In genomic region chr4:133369553-133370297, GRCm38 (mm10) we compare ENCODE assay signal across 8 mouse cellular contexts. TPM values are rescaled to one million over a fixed set of nuclear protein-coding genes. Genes with fewer than 3 reads are reported as not detected.
DNase-seq lines count a peak whose midpoint lies in the region; ATAC-seq and TF ChIP-seq lines count a peak whose summit lies in the region.

Gene Slc9a1 (plus strand): TSS chr4:133369706.

- H3K27me3 ChIP-seq in CH12.LX (replicated peaks), result no peaks in the 10 kb centered on the region
- no peaks in the 10 kb centered on the region for H3K27me3 ChIP-seq in forebrain, embryonic 12.5 days
- H3K27me3 ChIP-seq in heart, postnatal 0 days (ENCODE audit: control insufficient read depth, insufficient read depth, low read length), result no peaks in the 10 kb centered on the region
- H3K27me3 ChIP-seq in liver, embryonic 16.5 days (ENCODE audit: control insufficient read depth, insufficient read depth, low read depth, low read length), result no peaks in the 10 kb centered on the region
- H3K27me3 ChIP-seq in neural tube, embryonic 13.5 days, result no peaks in the 10 kb centered on the region
- H3K27me3 ChIP-seq in testis, adult 2 months (ENCODE audit: control insufficient read depth, insufficient read depth, low read length), result no peaks in the 10 kb centered on the region

- peak; percentile 77 to 91 for TF ChIP-seq CTCF in CH12.LX (conservative IDR thresholded peaks at IDR 0.05 in 1 of 2, IDR thresholded peaks at IDR 0.05 in 1 of 2; ENCODE audit: low read depth in 2 of 2, low read length in 2 of 2)
- peak; percentile 88 for TF ChIP-seq CTCF in heart, postnatal 0 days (IDR thresholded peaks at IDR 0.05; ENCODE audit: low read depth)
- TF ChIP-seq CTCF in testis, adult 2 months (IDR thresholded peaks at IDR 0.05; ENCODE audit: control insufficient read depth, insufficient read depth, insufficient replicate concordance, low read depth, low read length), result peak; percentile 93

- no peak for TF ChIP-seq EP300 in CH12.LX (IDR thresholded peaks at IDR 0.05; ENCODE audit: low read length)
- no peak for TF ChIP-seq EP300 in heart, postnatal 0 days (IDR thresholded peaks at IDR 0.05; ENCODE audit: low read depth)

- in situ Hi-C loops in CH12.LX (cut with MboI; ENCODE audit: low pct_ligation_motif_present, low pct_unique_long_range_greater_than_20kb, low sequenced_read_pairs), result no loop called here

- peak; percentile 100 for TF ChIP-seq POLR2A in CH12.LX (IDR thresholded peaks at IDR 0.05; ENCODE audit: low read depth, low read length)
- TF ChIP-seq POLR2A in testis, adult 2 months (IDR thresholded peaks at IDR 0.05; ENCODE audit: control insufficient read depth, low read depth, low read length), result peak; percentile 100

- peaks cover 12 to 38% of the 10 kb centered on the region in 2 experiments; a peak in 3 of 4 replicates for H3K4me1 ChIP-seq in CH12.LX (ENCODE audit: control insufficient read depth in 1 of 2, insufficient read depth in 2 of 2)
- peaks cover 39% of the 10 kb centered on the region for H3K4me1 ChIP-seq in forebrain, embryonic 12.5 days
- peaks cover 34% of the 10 kb centered on the region for H3K4me1 ChIP-seq in heart, postnatal 0 days (ENCODE audit: control insufficient read depth, insufficient read depth)
- H3K4me1 ChIP-seq in liver, embryonic 16.5 days (ENCODE audit: control insufficient read depth, low read depth, low read length), result peaks cover 45% of the 10 kb centered on the region
- peaks cover 46% of the 10 kb centered on the region for H3K4me1 ChIP-seq in neural tube, embryonic 13.5 days (replicated peaks)
- H3K4me1 ChIP-seq in testis, adult 2 months (ENCODE audit: control insufficient read depth, insufficient read depth, low read length), result peaks cover 6% of the 10 kb centered on the region

- dilution Hi-C loops in CH12.LX (cut with MboI; ENCODE audit: extremely low pct_ligation_motif_present, extremely low pct_unique_long_range_greater_than_20kb, low sequenced_read_pairs), result no loop called here

- DNase-seq in CH12.LX (ENCODE audit: extremely low read depth), result peak; percentile 95
- DNase-seq in c-Kit-positive CD71-positive TER-119-negative erythroid progenitor cells, embryonic 14.5 days (ENCODE audit: low read depth), result peak; percentile 84
- DNase-seq in heart, postnatal 0 days (ENCODE audit: low spot score), result peak; percentile 87
- peak; percentile 96 to 97 for DNase-seq in kidney, postnatal 4 days

- peaks cover under 1 to 17% of the 10 kb centered on the region in 2 experiments for H3K36me3 ChIP-seq in CH12.LX (replicated peaks in 1 of 2; ENCODE audit: control insufficient read depth in 1 of 2, insufficient read depth in 1 of 2, low read length in 1 of 2)
- peaks cover 2% of the 10 kb centered on the region; the same call in 1 of the 2 replicates for H3K36me3 ChIP-seq in forebrain, embryonic 12.5 days (replicated peaks)
- H3K36me3 ChIP-seq in heart, postnatal 0 days (replicated peaks; ENCODE audit: control insufficient read depth, insufficient read depth, low read length), result no peaks in the 10 kb centered on the region; the same call in 1 of the 2 replicates
- no peaks in the 10 kb centered on the region for H3K36me3 ChIP-seq in liver, embryonic 16.5 days (ENCODE audit: control insufficient read depth, insufficient read depth)
- no peaks in the 10 kb centered on the region for H3K36me3 ChIP-seq in neural tube, embryonic 13.5 days
- H3K36me3 ChIP-seq in testis, adult 2 months (ENCODE audit: control insufficient read depth, insufficient read depth, low read length), result no peaks in the 10 kb centered on the region

- no peak; the same call in 1 of the 2 replicates for TF ChIP-seq RAD21 in CH12.LX (IDR thresholded peaks at IDR 0.05; ENCODE audit: low read depth, low read length)

- under 1% methylated on average over 40 of the region's 40 CpGs for WGBS in forebrain, embryonic 12.5 days
- WGBS in heart, postnatal 0 days, result under 1% methylated on average over 40 of the region's 40 CpGs
- under 1% methylated on average over 36 of the region's 40 CpGs for WGBS in liver, embryonic 16.5 days (ENCODE audit: insufficient replicate concordance)
- WGBS in neural tube, embryonic 13.5 days, result under 1% methylated on average over 35 of the region's 40 CpGs

- H3K27ac ChIP-seq in CH12.LX (ENCODE audit: insufficient read depth, low read depth), result no peak within 1 kb of the TSS
- peak within 1 kb of the TSS; percentile 78 for H3K27ac ChIP-seq in forebrain, embryonic 12.5 days
- H3K27ac ChIP-seq in heart, postnatal 0 days (ENCODE audit: low read depth), result peak within 1 kb of the TSS; percentile 88
- peak within 1 kb of the TSS; percentile 71 for H3K27ac ChIP-seq in liver, embryonic 16.5 days (ENCODE audit: low read length)
- H3K27ac ChIP-seq in neural tube, embryonic 13.5 days (replicated peaks), result peak within 1 kb of the TSS; percentile 88
- H3K27ac ChIP-seq in testis, adult 2 months (ENCODE audit: control insufficient read depth, insufficient read depth, low read depth, low read length), result peak within 1 kb of the TSS; percentile 65

- H3K79me2 ChIP-seq in CH12.LX (replicated peaks; ENCODE audit: control insufficient read depth, extremely low read depth, insufficient read depth, poor library complexity, severe bottlenecking), result peaks cover 35% of the 10 kb centered on the region

- H3K4me3 ChIP-seq in CH12.LX (replicated peaks in 1 of 3; ENCODE audit: low read depth in 2 of 3, low read length in 2 of 3, poor library complexity in 1 of 3), result peak within 1 kb of the TSS; percentile 71 to 85 (median 82)
- H3K4me3 ChIP-seq in forebrain, embryonic 12.5 days (replicated peaks), result peak within 1 kb of the TSS; percentile 84
- H3K4me3 ChIP-seq in heart, postnatal 0 days (ENCODE audit: low read depth, low read length), result peak within 1 kb of the TSS; percentile 95
- H3K4me3 ChIP-seq in liver, embryonic 16.5 days (ENCODE audit: low read depth, low read length), result peak within 1 kb of the TSS; percentile 95
- peak within 1 kb of the TSS; percentile 84 for H3K4me3 ChIP-seq in neural tube, embryonic 13.5 days
- peak within 1 kb of the TSS; percentile 95 for H3K4me3 ChIP-seq in testis, adult 2 months (ENCODE audit: control insufficient read depth, low read depth, low read length)

- H3K9me3 ChIP-seq in CH12.LX (replicated peaks; ENCODE audit: low read length), result peaks cover 5% of the 10 kb centered on the region
- no peaks in the 10 kb centered on the region for H3K9me3 ChIP-seq in forebrain, embryonic 12.5 days
- no peaks in the 10 kb centered on the region for H3K9me3 ChIP-seq in heart, postnatal 0 days (replicated peaks; ENCODE audit: control insufficient read depth, low read length)
- H3K9me3 ChIP-seq in liver, embryonic 16.5 days (replicated peaks; ENCODE audit: control insufficient read depth, low read length), result no peaks in the 10 kb centered on the region
- no peaks in the 10 kb centered on the region for H3K9me3 ChIP-seq in neural tube, embryonic 13.5 days

- H3K4me2 ChIP-seq in CH12.LX (ENCODE audit: insufficient read depth, low read depth, poor library complexity, severe bottlenecking), result peak within 1 kb of the TSS; percentile 93
- peak within 1 kb of the TSS; percentile 81 for H3K4me2 ChIP-seq in forebrain, embryonic 12.5 days
- peak within 1 kb of the TSS; percentile 90 for H3K4me2 ChIP-seq in heart, postnatal 0 days (ENCODE audit: low read depth, low read length)
- H3K4me2 ChIP-seq in liver, embryonic 16.5 days (ENCODE audit: low read depth, low read length), result peak within 1 kb of the TSS; percentile 85
- peak within 1 kb of the TSS; percentile 85 for H3K4me2 ChIP-seq in neural tube, embryonic 13.5 days

- peak; percentile 95 for ATAC-seq in forebrain, embryonic 12.5 days (ENCODE audit: low FRiP score)
- ATAC-seq in heart, postnatal 0 days (ENCODE audit: insufficient read depth, low read depth), result peak; percentile 92
- ATAC-seq in liver, embryonic 16.5 days (ENCODE audit: low read depth), result peak; percentile 91
- peak; percentile 96 for ATAC-seq in neural tube, embryonic 13.5 days (ENCODE audit: low read depth)

- H3K9ac ChIP-seq in CH12.LX (ENCODE audit: insufficient read depth, low read depth), result peak within 1 kb of the TSS; percentile 92
- peak within 1 kb of the TSS; percentile 94 for H3K9ac ChIP-seq in forebrain, embryonic 12.5 days
- peak within 1 kb of the TSS; percentile 89 for H3K9ac ChIP-seq in heart, postnatal 0 days (replicated peaks; ENCODE audit: low read depth, low read length)
- peak within 1 kb of the TSS; percentile 92 for H3K9ac ChIP-seq in liver, embryonic 16.5 days (ENCODE audit: low read depth, low read length)
- peak within 1 kb of the TSS; percentile 88 for H3K9ac ChIP-seq in neural tube, embryonic 13.5 days

TF ChIP-seq in CH12.LX, 34 proteins besides CTCF, POLR2A, EP300 and RAD21 (continues in another document):
- TF ChIP-seq MXI1 (IDR thresholded peaks at IDR 0.05; ENCODE audit: low read depth, low read length) (peak; percentile 73), ZC3H11A (IDR thresholded peaks at IDR 0.05; ENCODE audit: low read depth, low read length) (no peak), ETS1 (conservative IDR thresholded peaks at IDR 0.05; ENCODE audit: low read depth, low read length) (peak; percentile 50), JUN (IDR thresholded peaks at IDR 0.05; ENCODE audit: insufficient read depth, low read depth, low read length) (no peak), TBP (conservative IDR thresholded peaks at IDR 0.05; ENCODE audit: low read depth, low read length) (peak; percentile 99), CHD1 (IDR thresholded peaks at IDR 0.05; ENCODE audit: low read depth, low read length) (peak; percentile 38), ZKSCAN1 (IDR thresholded peaks at IDR 0.05; ENCODE audit: borderline replicate concordance, low read depth, low read length) (no peak), USF1 (IDR thresholded peaks at IDR 0.05; ENCODE audit: low read depth, low read length) (no peak), MAFK (IDR thresholded peaks at IDR 0.05; ENCODE audit: insufficient replicate concordance, low read length) (no peak), IRF4 (IDR thresholded peaks at IDR 0.05; ENCODE audit: low read depth, low read length) (peak; percentile 84), E2F4 (IDR thresholded peaks at IDR 0.05; ENCODE audit: insufficient replicate concordance, low read depth, low read length) (no peak), HCFC1 (IDR thresholded peaks at IDR 0.05; ENCODE audit: low read depth, low read length) (peak; percentile 85), MYC (IDR thresholded peaks at IDR 0.05; ENCODE audit: low read depth, low read length) (peak; percentile 54; the same call in 1 of the 2 replicates)

RNA-seq across cellular contexts. Expression of gene Slc9a1, which starts in this region (rescaled TPM):
- total RNA-seq in CH12.LX (2012; rRNA removed) (4.2 and 4.7 TPM in 2 replicates), CH12.LX (2014; rRNA removed) (0.66 and 1.4 TPM in 2 replicates)
- 12.0 and 16.7 TPM in 2 replicates for polyA plus RNA-seq in CH12.LX (2012; ENCODE audit: insufficient read length, low read depth)
- polyA plus RNA-seq in forebrain, embryonic 12.5 days (2016; fragmentation: Nextera tagmentation; extraction: Ambion mirVana), result 7.2 and 8.3 TPM in 2 replicates
- total RNA-seq in heart, postnatal 0 days (2014; rRNA removed; ENCODE audit: low replicate concordance), result 15.8 and 30.8 TPM in 2 replicates
- polyA plus RNA-seq in heart, postnatal 0 days (2015; fragmentation: Nextera tagmentation; extraction: Ambion mirVana), result 4.0 and 4.4 TPM in 2 replicates
- polyA plus RNA-seq in liver, embryonic 16.5 days (2015; fragmentation: Nextera tagmentation; extraction: Ambion mirVana), result 2.9 and 3.3 TPM in 2 replicates
- 7.0 and 7.1 TPM in 2 replicates for polyA plus RNA-seq in neural tube, embryonic 13.5 days (2015; fragmentation: Nextera tagmentation; extraction: Ambion mirVana)
- 48.4 and 59.6 TPM in 2 replicates for polyA plus RNA-seq in testis, adult 2 months (2012; rRNA removed)
